Mouse (Mus musculus): ENCODE measurements around the gene Fyb2.
A peak's percentile ranks its signal among the peaks of the same experiment; 100 is the strongest.

The Fyb2 gene

GRCm38 (mm10) chr4:105016006-105016613, 102.9 kb downstream of the Fyb2 start:
- no peak for DNase-seq

- no peak for DNase-seq
These were observed 114.0 kb downstream of the Fyb2 start for GRCm38 (mm10) chr4:105027278-105027677.

GRCm38 (mm10) chr4:105031104-105031503, 117.8 kb downstream of the Fyb2 start:
- no peak for DNase-seq

GRCm38 (mm10) chr4:105033153-105033552, 119.9 kb downstream of the Fyb2 start:
- peak; percentile 27 for DNase-seq

- DNase-seq = peak; percentile 47
These were observed 121.0 kb downstream of the Fyb2 start for GRCm38 (mm10) chr4:105034259-105034658.

- DNase-seq = no peak
These were observed 136.8 kb downstream of the Fyb2 start for GRCm38 (mm10) chr4:105050041-105050440.

- no peak for DNase-seq
These were observed 138.0 kb downstream of the Fyb2 start for GRCm38 (mm10) chr4:105051291-105051690.

Data from embryo, embryonic 11 days (tissue).